Mouse (Mus musculus) C2C12 (cell line): ENCODE measurements around the gene March10.

ENCODE experiments used
- CEBPB ChIP-seq: IDR thresholded peaks from one replicate; pipeline ENCODE4 v1.6.1; 2011; ENCODE audit warnings: low read depth, mild to moderate bottlenecking, control low read depth, moderate library complexity
- CTCF ChIP-seq: IDR thresholded peaks from one replicate; pipeline ENCODE4 v1.5.1; 2011; ENCODE audit not compliant: control insufficient read depth, insufficient read depth, insufficient read length
- MAX ChIP-seq: IDR thresholded peaks from one replicate; pipeline ENCODE4 v1.6.1; 2011; ENCODE audit warnings: mild to moderate bottlenecking, control low read depth
- MYOD1 ChIP-seq: IDR thresholded peaks from one replicate; pipeline ENCODE4 v1.6.1; 2011; ENCODE audit warnings: low read depth; ENCODE audit not compliant: control insufficient read depth, insufficient read length
- MYOG ChIP-seq: IDR thresholded peaks from one replicate; pipeline ENCODE4 v1.6.1; 2011; ENCODE audit not compliant: control insufficient read depth, insufficient read length; ENCODE audit errors: extremely low read depth
- USF1 ChIP-seq: IDR thresholded peaks from one replicate; pipeline ENCODE4 v1.6.1; 2011; ENCODE audit warnings: low read depth, mild to moderate bottlenecking, control low read depth, moderate library complexity

DNA sequence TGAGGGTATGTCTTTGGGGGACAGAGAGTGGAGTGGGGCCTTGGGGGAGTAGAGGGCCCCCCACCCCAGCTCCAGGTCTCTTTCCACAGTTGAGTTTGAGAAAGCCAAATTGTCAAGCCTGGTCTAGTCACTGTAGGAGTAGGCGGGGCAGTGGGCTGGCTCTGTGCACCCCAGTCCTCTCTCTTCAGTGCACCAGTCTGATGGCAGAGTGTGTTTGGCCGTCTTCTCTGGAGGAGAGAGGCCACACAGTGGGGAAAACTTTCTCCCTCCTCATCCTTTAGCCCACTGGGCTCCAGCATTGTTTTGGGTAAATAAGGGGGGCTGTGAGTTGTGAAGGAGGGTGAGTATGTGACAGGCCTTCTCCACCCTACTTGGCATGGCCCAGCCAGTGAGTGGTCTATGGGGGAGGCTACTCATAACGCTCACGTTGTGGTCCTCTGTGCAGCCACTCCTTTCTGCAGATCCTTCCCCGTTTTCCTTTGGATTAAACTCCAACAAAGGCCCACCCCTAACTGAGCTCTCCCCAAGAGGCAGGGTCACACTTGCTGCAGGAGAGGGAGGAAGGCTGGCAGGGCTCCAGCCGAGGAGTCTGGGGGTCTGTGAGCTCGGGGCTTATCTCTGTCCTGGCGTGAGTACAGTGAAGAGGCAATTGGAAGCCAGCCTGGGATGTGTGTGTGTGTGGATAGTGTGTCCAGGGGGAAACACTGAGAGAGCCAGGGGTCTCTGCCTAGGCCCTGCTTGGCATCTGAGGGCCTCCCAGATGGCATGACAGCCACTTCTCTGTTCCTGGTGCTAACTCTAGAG lies 122.5 kb downstream of the March10 start:
- TF ChIP-seq CTCF (no peak), MAX (no peak), USF1 (no peak), MYOD1 (no peak), CEBPB (no peak), MYOG (no peak)
